Mouse (Mus musculus) embryonic facial prominence, embryonic 11.5 days (tissue): Measurements from ENCODE around the gene Arfgef3. TPM values are rescaled to one million over a fixed set of nuclear protein-coding genes. Genes with fewer than 3 reads are reported as not detected.

ENCODE experiments used
- polyA plus RNA-seq: library from polyadenylated mRNA; unstranded; fragments of >200 nt; fragmentation: Nextera tagmentation; extraction: Ambion mirVana; gene quantifications from 2 replicates; pipeline ENCODE4 v1.2.1, GENCODE M21; 2014

Arfgef3 gene
- polyA plus RNA-seq, 1 experiment from 2014 or later = 0.21 TPM

Other genes with a start within 250 kb of the Arfgef3 start
- gene Hebp2, start 197.9 kb downstream of the Arfgef3 start, polyA plus RNA-seq = 17.5 and 18.2 TPM in 2 replicates
- gene Gm4922, start 42.8 kb upstream of the Arfgef3 start, polyA plus RNA-seq = not detected in 2 replicates
- gene Perp, start 101.1 kb upstream of the Arfgef3 start, polyA plus RNA-seq = 41.9 and 42.6 TPM in 2 replicates